Mouse (Mus musculus) lung, embryonic 15.5 days (tissue): Measurements from ENCODE around the gene Nr1d1. TPM values are rescaled to one million over a fixed set of nuclear protein-coding genes. Genes with fewer than 3 reads are reported as not detected.

Experiments used
- ATAC-seq: fragments of 200-750 bp; cut with Nextera tagmentation; 2 replicates; pipeline ENCODE4 v1.8.0; 2017; ENCODE audit warnings: moderate number of reproducible peaks, borderline replicate concordance; ENCODE audit not compliant: low FRiP score, low TSS enrichment; ENCODE audit errors: extremely low read depth
- H3K27ac ChIP-seq: fragments of 300-500 bp; sonication (generic); 2 replicates; pipeline ENCODE4 v1.5.1; 2015; ENCODE audit warnings: moderate library complexity, mild to moderate bottlenecking, inconsistent platforms
- H3K27me3 ChIP-seq: fragments of 300-500 bp; sonication (generic); 2 replicates; pipeline ENCODE4 v1.6.1; 2015; ENCODE audit warnings: inconsistent platforms
- H3K36me3 ChIP-seq: fragments of 300-500 bp; sonication (generic); 2 replicates; pipeline ENCODE4 v1.6.1; 2015; ENCODE audit warnings: inconsistent platforms
- H3K4me1 ChIP-seq: fragments of 300-500 bp; sonication (generic); 2 replicates; pipeline ENCODE4 v1.6.1; 2015; ENCODE audit warnings: inconsistent platforms
- H3K4me2 ChIP-seq: fragments of 300-500 bp; sonication (generic); 2 replicates; pipeline ENCODE4 v1.6.1; 2015; ENCODE audit warnings: inconsistent platforms, mild to moderate bottlenecking, moderate library complexity
- H3K4me3 ChIP-seq: fragments of 300-500 bp; sonication (generic); 2 replicates; pipeline ENCODE4 v1.5.1; 2015; ENCODE audit warnings: mild to moderate bottlenecking, inconsistent platforms
- H3K9ac ChIP-seq: fragments of 300-500 bp; sonication (generic); 2 replicates; pipeline ENCODE4 v1.6.1; 2015; ENCODE audit warnings: inconsistent platforms
- H3K9me3 ChIP-seq: fragments of 300-500 bp; sonication (generic); 2 replicates; pipeline ENCODE4 v1.6.1; 2016; ENCODE audit warnings: inconsistent platforms
- WGBS: fragments of 180-500 bp; shearing (Covaris S2); methylation state at CpG from one replicate; pipeline ENCODE4 v1.1.7; 2015; 5-methylcytosine and 5-hydroxymethylcytosine counted together
- polyA plus RNA-seq: library from polyadenylated mRNA; unstranded; fragments of >200 nt; fragmentation: Nextera tagmentation; extraction: Ambion mirVana; gene quantifications from 2 replicates; pipeline ENCODE4 v1.2.1, GENCODE M21; 2015

The Nr1d1 gene
- polyA plus RNA-seq, 1 experiment from 2014 or later: 1.5 TPM

DNA sequence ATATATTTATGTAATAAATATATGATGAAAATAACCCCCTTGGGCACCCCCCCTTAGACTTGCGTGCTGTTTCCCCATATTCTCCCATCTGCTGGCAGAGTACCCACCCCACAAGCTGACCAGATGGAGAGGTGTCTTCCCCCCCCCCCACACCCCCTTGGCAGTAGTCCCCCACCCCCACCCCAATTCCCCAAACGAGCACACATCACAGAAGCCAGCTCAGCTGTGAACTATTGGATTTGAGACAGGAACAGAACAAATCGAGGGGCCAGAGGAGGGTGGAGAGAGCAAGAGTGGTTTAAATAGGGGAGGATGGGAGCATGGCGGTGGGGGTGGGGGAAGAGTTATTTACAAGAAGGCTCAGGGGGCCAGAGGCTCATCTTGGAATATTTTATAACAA, 7.4 kb downstream of the Nr1d1 start:
- Histone ChIP-seq H3K4me3 (peak overlapping the region; percentile 14), H3K27ac (peak overlapping the region; percentile 77), H3K9me3 (no peaks in the 10 kb centered on the region), H3K9ac (peak overlapping the region; percentile 27; the same call in 1 of the 2 replicates), H3K4me1 (peaks cover 91% of the 10 kb centered on the region), H3K27me3 (no peaks in the 10 kb centered on the region), H3K4me2 (peak overlapping the region; percentile 49), H3K36me3 (peaks cover 26% of the 10 kb centered on the region)
- ATAC-seq: no peak
- WGBS: 20% methylated on average over 4 of the region's 4 CpGs

DNA sequence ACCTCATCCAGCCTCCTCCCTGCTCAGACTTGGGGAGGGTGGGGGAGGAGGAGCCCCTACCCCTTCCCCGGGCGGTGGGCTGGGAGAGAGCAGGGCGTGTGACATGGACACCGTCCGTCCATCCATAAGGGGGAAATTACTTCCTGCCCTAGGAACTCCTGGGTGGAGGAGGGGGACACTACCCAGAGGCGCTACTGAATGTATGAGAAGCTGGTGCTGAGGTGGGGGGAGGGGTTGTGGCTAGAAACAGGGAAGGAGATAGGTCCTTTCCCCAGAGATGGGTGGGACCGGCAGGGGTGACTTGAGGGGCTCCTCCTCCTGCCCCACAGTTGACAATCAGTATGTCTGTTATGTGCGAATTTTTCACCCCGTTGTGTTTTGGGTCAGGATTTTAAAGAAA, 7.9 kb downstream of the Nr1d1 start:
- Histone ChIP-seq H3K9ac (no peak overlapping the region), H3K27me3 (no peaks in the 10 kb centered on the region), H3K27ac (peak overlapping the region; percentile 77; the same call in 1 of the 2 replicates), H3K9me3 (no peaks in the 10 kb centered on the region), H3K4me2 (peak overlapping the region; percentile 18; the same call in 1 of the 2 replicates), H3K4me3 (no peak overlapping the region), H3K4me1 (peaks cover 91% of the 10 kb centered on the region), H3K36me3 (peaks cover 26% of the 10 kb centered on the region)
- WGBS: 15% methylated on average over 9 of the region's 9 CpGs
- peak; percentile 8; the same call in 1 of the 2 replicates for ATAC-seq

DNA sequence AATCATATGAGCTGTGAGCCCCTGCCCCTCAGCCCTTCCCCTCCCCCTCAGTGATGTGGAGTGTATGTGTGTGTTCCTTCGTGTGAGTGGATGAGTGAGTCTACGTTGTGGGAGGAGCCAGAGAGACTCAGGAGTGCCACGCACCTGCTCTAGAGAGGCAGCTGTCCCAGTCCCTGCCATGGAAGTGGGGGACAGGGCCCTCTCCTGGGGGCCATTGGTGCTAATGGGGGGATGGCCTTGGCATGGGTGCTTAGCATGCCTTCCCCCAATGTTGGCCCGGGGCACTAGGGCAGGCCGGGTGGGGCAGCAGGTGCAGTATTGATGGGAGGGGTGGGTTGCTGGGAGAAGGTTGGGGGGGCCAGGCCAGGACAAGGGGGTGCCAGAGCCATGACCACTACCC, 8.3 kb downstream of the Nr1d1 start:
- H3K4me2 ChIP-seq: peak overlapping the region; percentile 18; the same call in 1 of the 2 replicates
- peak; percentile 5; the same call in 1 of the 2 replicates for ATAC-seq

DNA sequence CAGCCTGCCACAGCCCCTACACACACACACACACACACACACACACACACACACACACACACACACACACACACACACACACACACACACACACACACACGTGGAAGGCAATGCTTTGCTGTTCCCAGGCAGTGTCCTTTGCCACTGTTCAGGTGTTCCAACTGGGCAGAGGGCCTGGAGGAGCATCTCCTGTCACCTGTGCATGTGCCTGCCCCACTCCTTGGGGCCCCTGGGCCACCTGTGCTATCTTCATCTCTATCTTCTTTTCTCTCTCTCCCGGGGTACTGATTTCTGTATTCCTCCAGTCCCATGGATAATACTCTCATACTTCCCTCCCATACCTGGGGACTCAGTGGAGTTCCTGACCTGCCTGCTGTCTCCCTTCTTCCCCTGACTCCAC, 8.8 kb downstream of the Nr1d1 start:
- ATAC-seq: no peak
- WGBS: 29% methylated on average over 2 of the region's 2 CpGs
- no peaks in the 10 kb centered on the region for H3K9me3 ChIP-seq
- no peak overlapping the region; the same call in 1 of the 2 replicates for H3K4me2 ChIP-seq
- H3K4me3 ChIP-seq: no peak overlapping the region
- no peak overlapping the region for H3K9ac ChIP-seq
- H3K27me3 ChIP-seq: no peaks in the 10 kb centered on the region
- H3K27ac ChIP-seq: peak overlapping the region; percentile 77
- peaks cover 87% of the 10 kb centered on the region for H3K4me1 ChIP-seq
- H3K36me3 ChIP-seq: peaks cover 34% of the 10 kb centered on the region

More for the DNA sequence above, 8.3 kb downstream of the Nr1d1 start:
- Histone ChIP-seq H3K4me3 (no peak overlapping the region), H3K36me3 (peaks cover 29% of the 10 kb centered on the region), H3K27me3 (no peaks in the 10 kb centered on the region), H3K4me1 (peaks cover 91% of the 10 kb centered on the region), H3K9ac (no peak overlapping the region), H3K9me3 (no peaks in the 10 kb centered on the region), H3K27ac (peak overlapping the region; percentile 77)
- 31% methylated on average over 5 of the region's 5 CpGs for WGBS

DNA sequence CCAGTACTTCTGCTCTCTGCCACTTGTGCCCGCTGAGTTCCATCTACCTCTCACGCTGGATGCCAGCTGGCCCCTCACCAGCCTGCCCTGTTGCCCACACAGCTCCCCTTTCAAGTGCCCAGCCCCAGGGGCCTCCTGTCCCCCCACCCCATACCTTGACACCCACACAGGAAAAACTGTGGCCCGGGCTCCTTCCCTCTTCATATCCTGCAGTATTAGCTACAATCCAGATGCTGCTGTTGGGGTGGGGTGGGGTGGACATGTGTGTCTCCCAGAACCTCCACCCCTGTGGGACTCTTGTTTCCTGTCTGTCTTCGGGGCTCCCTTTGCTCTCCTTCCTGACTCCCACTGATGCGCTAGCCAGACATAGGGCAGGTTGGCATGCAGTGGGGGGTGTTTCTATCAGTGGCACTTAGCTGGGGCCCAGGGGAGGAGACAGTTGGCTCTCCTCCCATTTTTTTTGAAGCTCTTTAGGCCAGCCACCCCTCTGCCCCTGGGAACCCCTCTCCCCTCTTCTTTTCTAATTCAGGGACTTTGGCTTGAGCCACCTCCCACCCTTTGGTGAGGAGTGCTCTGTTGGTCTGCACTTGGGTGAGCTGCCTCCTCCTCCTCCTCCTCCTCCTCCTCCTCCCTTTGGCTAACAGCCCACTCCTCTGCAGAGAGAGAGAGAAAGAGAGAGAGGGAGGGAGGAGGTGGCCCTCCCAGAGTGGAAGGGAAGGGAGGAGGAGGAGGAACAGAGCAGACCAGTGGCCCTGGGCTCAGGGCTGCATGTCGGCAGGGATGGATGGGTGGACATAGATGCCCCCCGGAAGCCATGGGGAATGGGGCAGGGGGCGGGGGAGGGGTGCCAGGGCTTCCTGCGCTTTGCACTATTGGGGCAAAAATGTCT, 9.5 kb downstream of the Nr1d1 start:
- ATAC-seq: peak; percentile 23; the same call in 1 of the 2 replicates
- Histone ChIP-seq H3K9me3 (no peaks in the 10 kb centered on the region), H3K9ac (0 out of 2 replicates have a peak overlapping the region, but pooled peaks have one; percentile 2), H3K36me3 (peaks cover 39% of the 10 kb centered on the region), H3K4me3 (no peak overlapping the region), H3K4me1 (peaks cover 82% of the 10 kb centered on the region), H3K27ac (peak overlapping the region; percentile 77), H3K4me2 (no peak overlapping the region), H3K27me3 (no peaks in the 10 kb centered on the region)
- WGBS: 15% methylated on average over 7 of the region's 9 CpGs

DNA sequence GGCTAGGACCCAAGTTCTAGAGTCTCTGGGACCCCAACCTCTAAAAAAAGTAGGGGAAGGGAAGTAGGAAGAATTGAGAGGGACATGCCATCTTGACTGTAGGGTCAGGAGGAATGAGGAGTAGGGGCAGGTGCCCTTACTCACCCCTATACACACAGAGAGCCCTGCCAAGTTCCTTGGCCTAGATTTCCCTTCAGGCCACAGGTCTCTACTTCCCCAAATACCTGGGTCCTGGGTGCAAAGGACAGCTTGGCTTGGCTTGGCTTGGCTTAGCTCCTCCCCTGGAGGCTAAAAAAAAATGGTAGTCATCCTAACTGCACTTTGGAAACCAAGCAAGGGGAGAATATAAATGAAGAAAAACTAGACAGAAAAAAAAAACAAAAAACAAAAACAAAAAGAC, 10.4 kb downstream of the Nr1d1 start:
- peaks cover 76% of the 10 kb centered on the region for H3K4me1 ChIP-seq
- H3K36me3 ChIP-seq: peaks cover 48% of the 10 kb centered on the region
- ATAC-seq: no peak
- no peak overlapping the region for H3K9ac ChIP-seq
- H3K4me2 ChIP-seq: no peak overlapping the region
- no peak overlapping the region for H3K4me3 ChIP-seq
- H3K9me3 ChIP-seq: no peaks in the 10 kb centered on the region
- peak overlapping the region; percentile 77; the same call in 1 of the 2 replicates for H3K27ac ChIP-seq
- H3K27me3 ChIP-seq: no peaks in the 10 kb centered on the region

DNA sequence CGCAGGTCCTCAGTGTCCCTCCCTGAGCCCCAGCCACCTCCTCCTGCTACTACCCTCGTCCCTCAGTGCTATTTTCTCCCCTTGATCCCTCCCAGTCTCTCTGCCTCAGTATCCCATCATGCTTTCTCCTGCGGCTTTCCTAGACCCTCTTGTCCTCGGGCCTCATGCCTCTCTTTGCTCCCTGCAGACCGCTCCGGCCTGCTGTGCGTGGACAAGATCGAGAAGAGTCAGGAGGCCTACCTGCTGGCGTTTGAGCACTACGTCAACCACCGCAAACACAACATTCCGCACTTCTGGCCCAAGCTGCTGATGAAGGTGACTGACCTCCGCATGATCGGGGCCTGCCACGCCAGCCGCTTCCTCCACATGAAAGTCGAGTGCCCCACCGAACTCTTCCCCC, 11.0 kb downstream of the Nr1d1 start:
- H3K9me3 ChIP-seq: no peaks in the 10 kb centered on the region
- peaks cover 71% of the 10 kb centered on the region for H3K4me1 ChIP-seq
- H3K4me2 ChIP-seq: no peak overlapping the region
- peak overlapping the region; percentile 77; the same call in 1 of the 2 replicates for H3K27ac ChIP-seq
- WGBS: 68% methylated on average over 18 of the region's 18 CpGs
- ATAC-seq: no peak
- no peak overlapping the region for H3K4me3 ChIP-seq
- H3K36me3 ChIP-seq: peaks cover 50% of the 10 kb centered on the region
- H3K9ac ChIP-seq: no peak overlapping the region
- H3K27me3 ChIP-seq: no peaks in the 10 kb centered on the region

DNA sequence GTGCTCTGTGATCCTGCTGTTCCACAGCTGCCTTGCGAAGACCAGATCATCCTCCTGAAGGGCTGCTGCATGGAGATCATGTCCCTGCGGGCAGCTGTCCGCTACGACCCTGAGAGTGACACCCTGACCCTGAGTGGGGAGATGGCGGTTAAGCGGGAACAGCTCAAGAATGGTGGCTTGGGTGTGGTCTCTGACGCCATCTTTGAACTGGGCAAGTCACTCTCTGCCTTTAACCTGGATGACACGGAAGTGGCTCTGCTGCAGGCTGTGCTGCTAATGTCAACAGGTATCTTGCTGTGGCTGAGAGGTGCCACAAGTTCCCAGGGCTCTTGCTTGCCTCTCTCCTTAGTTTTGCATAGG, 11.7 kb downstream of the Nr1d1 start:
- Histone ChIP-seq H3K9me3 (no peaks in the 10 kb centered on the region), H3K4me2 (no peak overlapping the region), H3K9ac (no peak overlapping the region), H3K4me1 (peaks cover 65% of the 10 kb centered on the region), H3K27ac (peak overlapping the region; percentile 77), H3K4me3 (no peak overlapping the region), H3K27me3 (no peaks in the 10 kb centered on the region), H3K36me3 (peaks cover 50% of the 10 kb centered on the region)
- ATAC-seq: no peak
- 85% methylated on average over 8 of the region's 8 CpGs for WGBS

DNA sequence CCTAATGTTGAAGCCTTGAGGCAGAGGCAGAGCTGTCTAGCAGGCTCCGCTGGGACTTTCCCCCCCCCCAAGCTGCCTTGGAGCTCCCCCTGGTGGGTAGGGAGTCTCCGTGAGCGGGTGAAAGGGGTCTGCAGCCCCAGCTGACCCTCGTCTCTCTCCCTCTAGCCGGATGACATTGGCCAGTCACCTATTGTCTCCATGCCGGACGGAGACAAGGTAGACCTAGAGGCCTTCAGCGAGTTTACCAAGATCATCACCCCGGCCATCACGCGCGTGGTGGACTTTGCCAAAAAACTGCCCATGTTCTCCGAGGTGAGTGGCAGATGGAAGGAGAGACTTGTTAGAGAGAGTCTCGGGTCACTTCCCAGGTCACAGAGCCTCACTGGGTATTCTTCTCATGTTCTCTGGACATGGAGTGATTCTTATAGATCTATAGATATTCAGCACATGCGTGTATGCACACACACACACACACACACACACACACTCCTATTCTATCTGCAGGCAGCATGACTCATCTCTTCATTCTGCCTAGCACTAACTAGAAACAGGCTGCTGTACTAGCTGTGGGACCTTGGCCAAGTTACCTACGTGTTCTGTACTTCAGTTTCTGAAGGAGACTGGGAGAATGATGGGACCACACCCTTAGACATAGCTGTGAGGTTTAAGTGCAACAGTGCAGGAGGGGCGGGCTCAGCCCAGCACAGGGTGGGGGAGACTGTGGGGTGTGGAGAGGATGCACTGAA, 12.2 kb downstream of the Nr1d1 start:
- H3K9me3 ChIP-seq: no peaks in the 10 kb centered on the region
- H3K36me3 ChIP-seq: peaks cover 53% of the 10 kb centered on the region
- H3K4me3 ChIP-seq: no peak overlapping the region
- WGBS: 60% methylated on average over 17 of the region's 17 CpGs
- peak overlapping the region; percentile 77 for H3K27ac ChIP-seq
- H3K27me3 ChIP-seq: no peaks in the 10 kb centered on the region
- no peak overlapping the region for H3K9ac ChIP-seq
- H3K4me2 ChIP-seq: no peak overlapping the region
- ATAC-seq: peak; percentile 55; the same call in 1 of the 2 replicates
- peaks cover 60% of the 10 kb centered on the region for H3K4me1 ChIP-seq

DNA sequence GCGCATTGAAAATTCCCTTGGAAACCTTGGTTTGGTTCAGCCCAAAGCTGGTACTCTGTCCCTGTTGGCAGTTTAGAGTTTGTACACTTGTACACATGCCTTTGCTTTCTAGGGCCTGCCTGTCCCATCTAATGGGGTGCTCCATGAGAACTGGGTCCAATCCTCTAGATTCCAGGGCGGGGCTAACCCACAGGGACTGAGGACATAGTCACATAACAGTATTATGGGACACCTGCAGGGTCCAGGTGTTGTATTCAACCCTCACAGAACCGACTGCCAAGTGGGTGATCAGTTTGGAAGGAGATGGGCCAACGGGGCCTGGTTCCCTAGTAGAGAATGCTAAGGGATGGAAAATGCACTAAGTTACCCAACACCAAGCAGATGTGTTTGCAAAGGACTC, 13.2 kb downstream of the Nr1d1 start:
- no peak overlapping the region for H3K4me3 ChIP-seq
- H3K4me1 ChIP-seq: peaks cover 50% of the 10 kb centered on the region
- no peak for ATAC-seq
- no peaks in the 10 kb centered on the region for H3K27me3 ChIP-seq
- no peak overlapping the region for H3K4me2 ChIP-seq
- H3K36me3 ChIP-seq: peaks cover 63% of the 10 kb centered on the region
- H3K9ac ChIP-seq: no peak overlapping the region
- H3K27ac ChIP-seq: 0 out of 2 replicates have a peak overlapping the region, but pooled peaks have one; percentile 77
- WGBS: 94% methylated on average over 4 of the region's 4 CpGs
- no peaks in the 10 kb centered on the region for H3K9me3 ChIP-seq

DNA sequence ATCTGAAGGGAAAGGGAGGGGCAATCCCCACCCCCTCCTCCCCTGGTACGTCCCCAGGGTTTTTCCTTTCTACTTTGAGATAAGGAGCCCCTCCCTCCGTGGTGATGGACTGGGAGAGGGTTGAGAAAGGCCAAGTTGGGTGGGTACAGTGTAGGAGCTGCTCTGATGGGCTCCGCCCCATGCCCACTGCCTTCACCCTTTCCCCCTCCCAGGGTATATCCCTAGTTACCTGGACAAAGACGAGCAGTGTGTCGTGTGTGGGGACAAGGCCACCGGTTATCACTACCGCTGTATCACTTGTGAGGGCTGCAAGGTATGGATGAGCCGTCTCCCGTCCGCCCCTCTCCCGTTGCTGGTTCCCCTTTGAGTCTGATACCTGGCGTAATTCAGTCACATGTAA, 18.4 kb downstream of the Nr1d1 start:
- Histone ChIP-seq H3K4me3 (no peak overlapping the region), H3K36me3 (peaks cover 61% of the 10 kb centered on the region), H3K27me3 (no peaks in the 10 kb centered on the region), H3K9ac (no peak overlapping the region), H3K4me2 (no peak overlapping the region), H3K27ac (no peak overlapping the region), H3K9me3 (no peaks in the 10 kb centered on the region), H3K4me1 (peaks cover 34% of the 10 kb centered on the region)
- WGBS: 82% methylated on average over 12 of the region's 12 CpGs
- ATAC-seq: no peak
